Mouse (Mus musculus) large intestine, adult 2 months (tissue): Measurements from ENCODE around the gene Ddx23. TPM values are rescaled to one million over a fixed set of nuclear protein-coding genes. Genes with fewer than 3 reads are reported as not detected.

Experiments
- DNase-seq: peaks from one replicate; pipeline ENCODE4 v3.0.0-alpha.2; 2012; ENCODE audit warnings: low read depth, low spot score
- WGBS: fragments of 180-500 bp; shearing (Covaris S2); methylation state at CpG from one replicate; pipeline ENCODE4 v1.1.7; 2018; 5-methylcytosine and 5-hydroxymethylcytosine counted together
- polyA plus RNA-seq: library from polyadenylated mRNA; depleted of rRNA; stranded (reverse); fragments of >200 nt; gene quantifications from 2 replicates; pipeline ENCODE4 v1.2.3, GENCODE M21; 2012

Ddx23 gene
- polyA plus RNA-seq, 1 experiment: 25.0 TPM

DNA sequence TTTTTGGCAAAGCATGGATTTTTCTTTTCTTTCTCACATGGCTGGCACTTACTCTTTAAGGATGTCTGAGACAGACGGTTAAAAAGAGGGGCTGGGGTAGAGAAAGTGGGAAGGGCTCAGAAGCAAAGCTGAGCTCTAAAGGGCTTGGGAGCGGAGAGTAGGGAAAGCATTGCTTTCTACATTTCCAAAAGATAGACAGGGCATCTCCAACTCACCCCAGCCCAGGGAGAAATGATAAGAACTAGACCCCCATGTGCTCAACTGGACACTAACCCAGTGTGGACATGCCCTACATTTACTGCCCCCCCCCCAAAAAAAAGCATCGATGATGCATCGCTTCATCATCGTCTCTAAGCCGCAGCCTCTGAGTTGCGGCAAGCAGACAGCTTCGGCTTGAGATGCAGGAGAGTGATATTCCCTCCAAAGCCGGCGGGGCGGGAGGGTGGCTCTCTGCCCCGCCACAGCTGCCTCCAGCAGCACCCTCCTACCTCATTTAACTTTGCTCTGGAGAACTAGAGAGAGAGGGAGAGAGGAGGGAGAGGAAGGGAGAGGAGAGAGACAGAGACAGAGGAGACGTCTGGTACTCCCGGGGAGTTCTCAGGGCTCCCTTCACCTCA lies 13.0 kb upstream of the Ddx23 start:
- no peak for DNase-seq
- 12% methylated on average over 14 of the region's 14 CpGs for WGBS

- no peak for DNase-seq
- 27% methylated on average over 11 of the region's 11 CpGs for WGBS
Measured at GRCm38 (mm10) chr15:98674994-98675545, 12.4 kb upstream of the Ddx23 start.

GRCm38 (mm10) chr15:98674284-98674993 lies 11.7 kb upstream of the Ddx23 start:
- DNase-seq: no peak
- WGBS: 42% methylated on average over 7 of the region's 7 CpGs

DNA sequence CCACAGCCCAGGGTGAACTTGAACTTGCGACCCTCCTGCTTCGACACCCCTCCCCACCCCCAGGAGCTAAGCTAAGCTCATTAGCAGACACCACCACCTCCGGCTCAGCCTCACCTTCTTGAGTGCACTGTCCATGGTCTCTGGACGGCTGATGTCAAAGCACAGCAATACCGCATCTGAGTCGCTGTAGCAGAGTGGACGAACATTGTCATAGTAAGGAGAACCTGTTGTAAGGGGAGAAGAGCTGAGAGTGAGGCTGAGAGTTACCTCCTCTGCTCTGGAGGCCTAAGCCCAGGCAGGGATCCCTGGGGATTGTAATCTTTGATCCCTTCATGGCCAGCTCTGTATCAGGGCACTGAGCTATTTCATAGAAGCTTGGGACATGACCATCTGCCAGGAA lies 11.0 kb upstream of the Ddx23 start:
- 81% methylated on average over 7 of the region's 7 CpGs for WGBS
- no peak for DNase-seq

DNA sequence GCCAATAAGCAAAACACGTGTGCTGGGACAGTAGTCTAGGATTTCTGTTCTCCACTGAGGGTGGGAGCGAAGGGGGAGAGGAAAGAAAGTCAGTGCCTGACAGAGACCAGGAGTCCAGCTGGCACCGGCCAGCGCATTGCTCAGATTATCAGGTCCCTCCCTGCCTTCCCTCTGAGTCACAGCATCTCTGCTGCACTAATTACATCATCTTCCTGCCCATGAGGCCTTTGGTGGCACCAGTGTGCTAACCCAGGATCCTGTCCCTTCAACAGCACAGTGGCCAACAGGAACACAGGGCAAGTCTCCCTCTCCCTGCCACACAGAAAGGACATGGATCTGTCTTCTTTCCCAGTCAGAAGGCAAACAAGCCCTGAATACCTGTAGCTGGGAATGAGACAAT lies 9.9 kb upstream of the Ddx23 start:
- 49% methylated on average over 4 of the region's 4 CpGs for WGBS
- no peak for DNase-seq

DNA sequence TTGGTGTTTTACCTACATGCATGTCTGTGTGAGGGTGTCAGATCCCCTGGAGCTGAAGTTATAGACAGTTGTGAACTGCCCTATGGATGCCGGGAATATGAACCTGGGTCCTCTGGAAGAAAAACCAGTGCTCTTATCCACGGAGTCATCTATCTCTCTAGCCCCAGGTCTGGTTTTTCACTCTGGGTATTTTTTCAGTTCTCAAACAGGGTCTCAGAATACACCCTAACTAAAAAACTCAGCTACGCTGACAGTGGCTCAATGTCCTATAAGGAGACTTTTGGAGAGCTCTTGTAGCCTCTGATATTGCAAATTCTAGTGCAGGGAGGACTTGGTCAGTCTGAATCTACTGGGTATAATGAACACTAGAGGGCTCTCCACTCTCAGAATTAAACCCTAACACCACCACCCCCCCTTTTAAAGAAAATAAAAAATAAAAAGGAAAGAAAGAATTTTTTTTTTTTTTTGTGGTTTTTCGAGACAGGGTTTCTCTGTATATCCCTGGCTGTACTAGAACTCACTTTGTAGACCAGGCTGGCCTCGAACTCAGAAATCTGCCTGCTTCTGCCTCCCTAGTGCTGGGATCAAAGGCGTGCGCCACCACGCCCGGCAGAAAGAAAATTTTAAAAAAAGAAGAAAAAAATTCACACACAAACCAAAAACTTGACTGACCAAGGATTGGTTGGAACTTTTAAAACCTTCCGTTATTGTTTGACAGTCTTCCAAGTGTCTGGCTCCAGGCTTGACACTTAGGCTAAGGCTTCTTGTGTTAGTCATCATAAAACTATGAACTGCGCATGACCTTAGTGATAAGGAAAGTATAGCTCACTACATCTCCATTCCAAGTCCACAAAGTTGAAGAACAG lies 1.6 kb upstream of the Ddx23 start:
- DNase-seq: no peak
- 60% methylated on average over 11 of the region's 11 CpGs for WGBS

DNA sequence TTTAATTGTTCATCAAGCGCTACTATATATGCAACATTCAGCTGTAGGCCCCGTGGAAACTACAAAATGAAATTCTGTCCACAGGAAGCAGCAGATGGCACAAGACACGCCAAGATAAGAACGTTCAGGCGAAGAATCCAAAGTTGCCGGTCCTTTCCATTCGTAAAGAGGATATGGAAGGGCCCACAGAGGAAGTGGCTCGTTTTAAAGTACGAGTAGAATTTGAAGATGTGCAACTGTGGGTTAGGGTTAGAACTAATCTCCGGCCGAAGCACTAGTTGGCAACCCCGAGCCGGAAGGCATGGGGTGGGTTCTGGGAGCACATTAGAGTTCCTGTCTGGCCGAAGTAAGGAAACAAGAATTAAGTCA lies 512 bp downstream of the Ddx23 start:
- under 1% methylated on average over 14 of the region's 14 CpGs for WGBS
- no peak for DNase-seq

DNA sequence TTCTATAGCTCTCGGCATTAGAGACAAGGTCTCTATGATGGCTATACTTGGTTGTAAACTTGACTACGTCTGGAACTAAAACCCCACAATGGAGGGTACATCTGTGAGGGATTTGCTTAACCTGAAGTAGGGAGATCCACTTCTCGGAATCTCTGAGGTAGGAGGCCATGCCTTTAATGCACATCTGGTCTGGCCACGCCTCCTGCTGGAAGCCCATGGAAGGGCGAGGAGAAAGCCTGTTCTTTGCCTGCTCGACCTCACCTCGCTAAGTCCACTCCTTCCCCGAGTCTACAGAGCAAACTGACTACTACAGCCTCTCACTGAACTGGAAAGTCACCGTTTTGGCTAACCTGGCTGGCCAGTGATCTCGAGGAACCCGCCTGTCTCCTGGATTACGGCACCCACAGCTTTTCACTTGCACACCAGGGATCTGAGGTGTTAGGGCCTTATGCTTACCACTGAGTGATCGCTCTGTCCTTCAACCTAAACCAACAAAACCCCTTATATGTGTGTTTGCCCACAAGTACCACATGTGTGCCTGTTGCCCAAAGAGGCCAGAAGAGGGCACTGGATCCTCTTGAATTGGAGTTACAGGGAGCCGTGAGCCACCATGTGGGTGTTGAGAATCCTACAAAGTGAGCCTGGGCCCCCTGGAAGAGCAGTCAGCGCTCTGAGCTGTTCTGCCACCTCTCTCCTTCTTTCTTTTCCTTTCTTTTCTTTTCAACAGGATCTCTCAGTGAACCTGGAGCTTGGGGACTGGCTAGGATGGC lies 5.5 kb downstream of the Ddx23 start:
- no peak for DNase-seq
- WGBS: 75% methylated on average over 15 of the region's 15 CpGs

DNA sequence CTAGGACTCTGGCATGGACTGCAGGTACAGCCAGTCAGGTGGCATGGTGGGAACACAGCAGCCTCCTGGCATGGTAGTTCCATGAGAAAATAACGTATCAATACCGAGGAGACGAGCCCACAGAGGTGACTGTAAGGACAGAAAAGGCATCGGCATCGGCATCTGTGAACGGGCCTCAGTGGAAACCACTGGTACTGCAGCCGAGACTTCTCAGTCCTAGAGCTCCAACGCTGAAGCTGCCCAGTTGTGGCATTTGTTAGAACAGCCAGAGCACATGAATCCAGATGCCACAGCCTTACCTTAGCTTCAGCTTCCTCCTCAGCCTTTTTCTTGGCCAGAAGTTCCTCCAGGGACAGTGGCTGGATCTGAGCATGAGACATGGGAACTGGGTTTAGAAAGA lies 10.5 kb downstream of the Ddx23 start:
- 94% methylated on average over 8 of the region's 8 CpGs for WGBS
- DNase-seq: no peak

DNA sequence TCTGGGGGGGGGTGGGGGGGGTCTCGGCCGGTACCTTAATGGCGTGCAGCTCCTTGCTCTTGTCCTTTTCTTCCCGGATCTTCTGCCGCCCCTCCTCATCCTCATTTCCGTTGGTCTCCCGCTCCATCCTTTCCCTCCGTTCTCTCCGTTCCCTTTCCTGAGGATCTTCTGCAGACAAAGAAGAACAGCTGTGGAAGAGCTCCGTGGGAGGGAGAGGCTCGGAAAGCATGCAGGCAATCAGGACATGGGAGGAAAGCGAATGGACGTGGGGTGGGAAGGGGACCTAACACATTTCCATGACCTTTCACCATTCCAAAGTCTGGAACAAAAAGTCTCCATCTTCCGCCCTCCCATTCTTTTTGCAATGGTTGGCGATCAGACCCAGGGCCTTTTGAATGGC lies 11.3 kb downstream of the Ddx23 start:
- DNase-seq: no peak
- 93% methylated on average over 15 of the region's 15 CpGs for WGBS

- WGBS: 92% methylated on average over 3 of the region's 3 CpGs
- DNase-seq: no peak
Measured at GRCm38 (mm10) chr15:98648071-98648470, 14.6 kb downstream of the Ddx23 start.

DNA sequence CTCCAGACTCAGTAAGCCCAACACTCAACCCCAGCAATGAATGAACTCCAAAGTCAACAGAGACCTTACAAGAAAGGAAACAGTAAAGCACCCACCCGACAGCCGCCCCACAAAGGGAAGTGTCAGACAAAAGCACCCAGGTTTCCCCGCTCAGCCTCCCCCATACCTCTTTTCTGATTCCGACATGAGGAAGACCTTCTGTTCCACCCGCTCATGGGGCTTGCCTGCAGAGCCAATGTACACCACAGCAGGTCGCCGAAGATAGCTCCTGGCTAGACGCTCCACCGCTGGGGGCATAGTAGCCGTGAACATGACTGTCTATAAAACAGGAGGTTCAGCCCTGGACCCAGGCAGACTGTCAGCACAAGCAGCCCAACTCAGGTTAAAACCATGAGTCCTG lies 15.4 kb downstream of the Ddx23 start:
- DNase-seq: no peak
- 85% methylated on average over 10 of the region's 10 CpGs for WGBS

GRCm38 (mm10) chr15:98646737-98647136 lies 16.0 kb downstream of the Ddx23 start:
- no peak for DNase-seq
- 74% methylated on average over 8 of the region's 8 CpGs for WGBS

- 67% methylated on average over 24 of the region's 24 CpGs for WGBS
- no peak for DNase-seq
Measured at GRCm38 (mm10) chr15:98645057-98646026, 17.4 kb downstream of the Ddx23 start.

GRCm38 (mm10) chr15:98644406-98644805 lies 18.3 kb downstream of the Ddx23 start:
- no peak for DNase-seq
- WGBS: 87% methylated on average over 12 of the region's 12 CpGs

DNA sequence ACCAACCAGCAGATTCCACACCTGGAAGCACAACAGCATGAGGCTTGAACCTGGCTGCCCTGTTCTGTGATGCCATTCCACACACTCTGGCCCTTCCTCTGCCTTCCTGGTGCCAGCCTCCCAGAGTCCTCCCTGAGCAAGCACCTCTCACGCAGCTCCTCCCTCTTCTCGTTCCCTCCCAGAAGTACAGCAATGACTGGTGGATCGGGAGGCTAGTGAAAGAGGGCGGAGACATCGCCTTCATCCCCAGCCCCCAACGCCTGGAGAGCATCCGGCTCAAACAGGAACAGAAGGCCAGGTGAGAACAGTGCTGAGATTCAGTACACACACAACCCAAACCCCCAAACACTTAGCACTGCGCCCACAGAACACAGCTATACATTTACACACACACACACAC lies 22.5 kb downstream of the Ddx23 start:
- no peak for DNase-seq
- 36% methylated on average over 8 of the region's 8 CpGs for WGBS

GRCm38 (mm10) chr15:98637155-98637554 lies 25.5 kb downstream of the Ddx23 start:
- 75% methylated on average over 3 of the region's 3 CpGs for WGBS
- no peak for DNase-seq

DNA sequence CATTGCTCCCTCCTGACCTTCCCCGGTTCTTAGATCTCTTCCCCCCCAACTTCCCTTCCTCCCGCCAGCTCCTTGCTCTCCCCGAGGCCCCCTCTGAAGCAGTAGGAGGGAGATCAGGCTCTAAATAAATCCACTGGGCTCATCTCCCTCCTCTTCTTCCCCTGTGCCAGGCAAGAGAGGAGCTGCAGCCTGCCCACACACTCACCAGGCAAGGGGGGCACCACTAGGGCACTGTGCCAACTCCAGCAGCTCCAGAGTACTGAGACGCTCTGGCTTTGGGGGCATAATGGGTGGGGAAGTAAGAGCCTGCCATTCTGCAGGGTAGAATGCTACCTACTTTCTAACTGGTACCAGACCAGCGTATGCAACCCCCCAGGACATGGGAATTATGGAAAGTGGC lies 26.2 kb downstream of the Ddx23 start:
- no peak for DNase-seq
- 84% methylated on average over 5 of the region's 5 CpGs for WGBS
